Mouse (Mus musculus): Measurements from ENCODE around the gene Maged2. TPM values are rescaled to one million over a fixed set of nuclear protein-coding genes. Genes with fewer than 3 reads are reported as not detected.
A peak's percentile ranks its signal among the peaks of the same experiment; 100 is the strongest.
"Not testable (repeated sequence)": the region's sequence is repeated elsewhere in the genome, so short reads cannot be mapped to it uniquely, and the experiment has no call there.

Gene Maged2
- 13.5 and 15.4 TPM in 2 replicates for total RNA-seq (2012; rRNA removed)
- total RNA-seq (2014; rRNA removed): 22.0 and 27.7 TPM in 2 replicates
- 13.3 and 14.7 TPM in 2 replicates for polyA plus RNA-seq (2012; ENCODE audit: insufficient read length, low read depth)

DNA sequence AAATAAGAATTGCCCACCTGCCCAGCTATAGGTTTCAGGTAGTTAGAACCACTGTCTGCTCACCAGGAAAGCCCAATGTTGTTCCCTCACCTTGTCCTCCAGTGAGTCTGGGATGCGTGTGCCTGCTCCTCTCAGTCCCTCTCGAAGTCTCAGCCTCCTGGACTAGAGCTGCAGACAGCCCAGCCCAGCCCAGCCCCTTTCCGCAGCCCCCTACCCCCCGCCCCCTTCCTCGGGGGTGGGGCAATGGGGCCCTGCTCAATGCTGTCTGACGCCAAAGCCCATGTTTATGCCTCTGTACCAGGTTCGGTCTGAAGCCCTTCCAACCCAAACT, at the start of gene Maged2:
Gene Maged2, minus strand, starts transcription at position 207 of the 331 bp plus-strand sequence.
- dilution Hi-C loops (cut with MboI; ENCODE audit: extremely low pct_ligation_motif_present, extremely low pct_unique_long_range_greater_than_20kb, low sequenced_read_pairs) (no loop called here), in situ Hi-C loops (cut with MboI; ENCODE audit: low pct_ligation_motif_present, low pct_unique_long_range_greater_than_20kb, low sequenced_read_pairs) (no loop called here)
- no peak within 1 kb of the TSS for H3K9ac ChIP-seq (ENCODE audit: insufficient read depth, low read depth)
- TF ChIP-seq JUND (conservative IDR thresholded peaks at IDR 0.05; ENCODE audit: low read depth, low read length): no peak
- TF ChIP-seq CHD1 (IDR thresholded peaks at IDR 0.05; ENCODE audit: low read depth, low read length): no peak
- no peak for TF ChIP-seq NELFE (IDR thresholded peaks at IDR 0.05; ENCODE audit: low read depth, low read length)
- TF ChIP-seq ELF1 (IDR thresholded peaks at IDR 0.05; ENCODE audit: low read depth, low read length): no peak
- TF ChIP-seq TCF12 (IDR thresholded peaks at IDR 0.05; ENCODE audit: low read depth, low read length): no peak
- no peak for TF ChIP-seq CTCF (conservative IDR thresholded peaks at IDR 0.05 in 1 of 2, IDR thresholded peaks at IDR 0.05 in 1 of 2; ENCODE audit: low read depth in 2 of 2, low read length in 2 of 2)
- TF ChIP-seq UBTF (IDR thresholded peaks at IDR 0.05; ENCODE audit: low read depth, low read length): no peak
- TF ChIP-seq ETS1 (conservative IDR thresholded peaks at IDR 0.05; ENCODE audit: low read depth, low read length): no peak
- TF ChIP-seq E2F4 (IDR thresholded peaks at IDR 0.05; ENCODE audit: insufficient replicate concordance, low read depth, low read length): no peak
- no peak for TF ChIP-seq RAD21 (IDR thresholded peaks at IDR 0.05; ENCODE audit: low read depth, low read length)
- no peak for TF ChIP-seq EP300 (IDR thresholded peaks at IDR 0.05; ENCODE audit: low read length)
- no peak for TF ChIP-seq POLR2AphosphoS2 (IDR thresholded peaks at IDR 0.05; ENCODE audit: low read depth, low read length)
- TF ChIP-seq NRF1 (IDR thresholded peaks at IDR 0.05; ENCODE audit: low read depth, low read length): no peak
- TF ChIP-seq MAX (IDR thresholded peaks at IDR 0.05; ENCODE audit: low read length): no peak
- TF ChIP-seq USF1 (IDR thresholded peaks at IDR 0.05; ENCODE audit: low read depth, low read length): no peak
- no peak for TF ChIP-seq RCOR1 (conservative IDR thresholded peaks at IDR 0.05; ENCODE audit: low read depth, low read length)
- peaks cover 0 to 11% of the 10 kb centered on the region in 2 experiments for H3K36me3 ChIP-seq (replicated peaks in 1 of 2; ENCODE audit: control insufficient read depth in 1 of 2, insufficient read depth in 1 of 2, low read length in 1 of 2)
- H3K27ac ChIP-seq (ENCODE audit: insufficient read depth, low read depth): no peak within 1 kb of the TSS
- H3K4me1 ChIP-seq (ENCODE audit: control insufficient read depth in 1 of 2, insufficient read depth in 2 of 2): peaks cover 0 to 29% of the 10 kb centered on the region in 2 experiments; a peak in 2 of 4 replicates
- peak within 1 kb of the TSS; percentile 87 for H3K4me2 ChIP-seq (ENCODE audit: insufficient read depth, low read depth, poor library complexity, severe bottlenecking)
- peak within 1 kb of the TSS; percentile 41 to 67 (median 51) for H3K4me3 ChIP-seq (replicated peaks in 1 of 3; ENCODE audit: low read depth in 2 of 3, low read length in 2 of 3, poor library complexity in 1 of 3)
- no peaks in the 10 kb centered on the region for H3K9me3 ChIP-seq (replicated peaks; ENCODE audit: low read length)
- no peaks in the 10 kb centered on the region for H3K27me3 ChIP-seq (replicated peaks)
- no peak for DNase-seq (ENCODE audit: extremely low read depth)
- no peaks in the 10 kb centered on the region for H3K79me2 ChIP-seq (replicated peaks; ENCODE audit: control insufficient read depth, extremely low read depth, insufficient read depth, poor library complexity, severe bottlenecking)

DNA sequence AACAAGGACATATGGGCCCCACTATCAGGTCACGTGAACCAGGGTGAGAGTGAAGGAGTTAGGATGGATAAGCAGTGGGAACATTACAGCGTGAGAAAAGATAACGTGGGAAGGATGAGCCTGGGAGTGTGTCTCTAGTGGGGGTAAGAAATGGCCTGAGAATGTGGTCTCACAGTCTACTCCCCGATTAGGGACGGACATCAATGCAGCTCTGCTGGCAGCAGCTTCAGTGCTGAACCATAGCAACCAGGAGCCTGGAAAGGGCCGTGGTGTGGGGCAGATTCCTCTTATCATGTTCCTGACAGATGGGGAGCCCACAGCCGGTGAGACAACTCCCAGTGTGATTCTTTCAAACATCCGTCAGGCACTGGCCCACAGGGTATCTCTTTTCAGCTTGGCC, 34.1 kb upstream of the Maged2 start:
- Histone ChIP-seq H3K4me2 (ENCODE audit: insufficient read depth, low read depth, poor library complexity, severe bottlenecking) (no peak overlapping the region), H3K9ac (ENCODE audit: insufficient read depth, low read depth) (no peak overlapping the region), H3K4me1 (ENCODE audit: control insufficient read depth in 1 of 2, insufficient read depth in 2 of 2) (no peaks in the 10 kb centered on the region), H3K9me3 (replicated peaks; ENCODE audit: low read length) (no peaks in the 10 kb centered on the region), H3K36me3 (replicated peaks in 1 of 2; ENCODE audit: control insufficient read depth in 1 of 2, insufficient read depth in 1 of 2, low read length in 1 of 2) (no peaks in the 10 kb centered on the region), H3K27ac (ENCODE audit: insufficient read depth, low read depth) (no peak overlapping the region), H3K79me2 (replicated peaks; ENCODE audit: control insufficient read depth, extremely low read depth, insufficient read depth, poor library complexity, severe bottlenecking) (no peaks in the 10 kb centered on the region), H3K27me3 (replicated peaks) (no peaks in the 10 kb centered on the region), H3K4me3 (replicated peaks in 1 of 3; ENCODE audit: low read depth in 2 of 3, low read length in 2 of 3, poor library complexity in 1 of 3) (no peak overlapping the region)
- DNase-seq (ENCODE audit: extremely low read depth): no peak
- TF ChIP-seq SMC3 (IDR thresholded peaks at IDR 0.05; ENCODE audit: low read depth, low read length): no peak
- TF ChIP-seq KAT2A (IDR thresholded peaks at IDR 0.05; ENCODE audit: insufficient replicate concordance, low read length): no peak
- no peak for TF ChIP-seq ETS1 (conservative IDR thresholded peaks at IDR 0.05; ENCODE audit: low read depth, low read length)
- TF ChIP-seq MXI1 (IDR thresholded peaks at IDR 0.05; ENCODE audit: low read depth, low read length): no peak
- no peak for TF ChIP-seq UBTF (IDR thresholded peaks at IDR 0.05; ENCODE audit: low read depth, low read length)
- TF ChIP-seq JUND (conservative IDR thresholded peaks at IDR 0.05; ENCODE audit: low read depth, low read length): no peak
- no peak for TF ChIP-seq HCFC1 (IDR thresholded peaks at IDR 0.05; ENCODE audit: low read depth, low read length)
- no peak for TF ChIP-seq ELF1 (IDR thresholded peaks at IDR 0.05; ENCODE audit: low read depth, low read length)
- TF ChIP-seq USF2 (conservative IDR thresholded peaks at IDR 0.05; ENCODE audit: low read depth, low read length): no peak
- dilution Hi-C loops (cut with MboI; ENCODE audit: extremely low pct_ligation_motif_present, extremely low pct_unique_long_range_greater_than_20kb, low sequenced_read_pairs) (no loop called here), in situ Hi-C loops (cut with MboI; ENCODE audit: low pct_ligation_motif_present, low pct_unique_long_range_greater_than_20kb, low sequenced_read_pairs) (no loop called here)

- DNase-seq (ENCODE audit: extremely low read depth); H3K27me3 ChIP-seq (replicated peaks); H3K79me2 ChIP-seq (replicated peaks; ENCODE audit: control insufficient read depth, extremely low read depth, insufficient read depth, poor library complexity, severe bottlenecking); H3K9me3 ChIP-seq (replicated peaks; ENCODE audit: low read length); H3K4me3 ChIP-seq (replicated peaks in 1 of 3; ENCODE audit: low read depth in 2 of 3, low read length in 2 of 3, poor library complexity in 1 of 3); in situ Hi-C loops (cut with MboI; ENCODE audit: low pct_ligation_motif_present, low pct_unique_long_range_greater_than_20kb, low sequenced_read_pairs); H3K36me3 ChIP-seq (replicated peaks in 1 of 2; ENCODE audit: control insufficient read depth in 1 of 2, insufficient read depth in 1 of 2, low read length in 1 of 2); dilution Hi-C loops (cut with MboI; ENCODE audit: extremely low pct_ligation_motif_present, extremely low pct_unique_long_range_greater_than_20kb, low sequenced_read_pairs); H3K9ac ChIP-seq (ENCODE audit: insufficient read depth, low read depth); H3K4me2 ChIP-seq (ENCODE audit: insufficient read depth, low read depth, poor library complexity, severe bottlenecking); H3K4me1 ChIP-seq (ENCODE audit: control insufficient read depth in 1 of 2, insufficient read depth in 2 of 2); H3K27ac ChIP-seq (ENCODE audit: insufficient read depth, low read depth): not testable (repeated sequence)
Observed at GRCm38 (mm10) chrX:150845480-150846205, 31.5 kb upstream of the Maged2 start.

Data from CH12.LX (cell line).